9 mouse cellular contexts compared by ENCODE assay signal in genomic region chr5:134179871-134180270, GRCm38 (mm10). TPM values are rescaled to one million over a fixed set of nuclear protein-coding genes. Genes with fewer than 3 reads are reported as not detected.
DNase-seq lines count a peak whose midpoint lies in the region; ATAC-seq and TF ChIP-seq lines count a peak whose summit lies in the region.
"Had no signal": no experiment of that assay in that cellular context is flagged by ENCODE, and none has a peak within 500 bp of the region (broad histone marks: within the 10 kb centered on the region; RNA-seq: fewer than 3 reads in every experiment).

No protein-coding gene starts in this region.

- H3K9me3 ChIP-seq in forebrain, postnatal 0 days (ENCODE audit: low read length), result no peaks in the 10 kb centered on the region
- no peaks in the 10 kb centered on the region for H3K9me3 ChIP-seq in liver, postnatal 0 days (ENCODE audit: low read length)
- H3K9me3 ChIP-seq: limb, embryonic 15.5 days had no signal

- 21% methylated on average over 7 of the region's 7 CpGs for WGBS in forebrain, postnatal 0 days
- 14% methylated on average over 7 of the region's 7 CpGs for WGBS in liver, postnatal 0 days (ENCODE audit: insufficient replicate concordance)

- peak; percentile 20 for ATAC-seq in CD4-positive, CD25-positive, alpha-beta regulatory T cell, adult 4 months
- 0 out of 2 replicates have a peak, but pooled peaks have one; percentile 10 for ATAC-seq in forebrain, postnatal 0 days
- no peak for ATAC-seq in liver, postnatal 0 days

- H3K4me1 ChIP-seq in forebrain, postnatal 0 days (ENCODE audit: insufficient read depth), result peaks cover 17% of the 10 kb centered on the region
- peaks cover 33% of the 10 kb centered on the region for H3K4me1 ChIP-seq in liver, postnatal 0 days (ENCODE audit: insufficient read depth)

- no peak overlapping the region for H3K27ac ChIP-seq in forebrain, postnatal 0 days (ENCODE audit: low read depth, low read length)
- H3K27ac ChIP-seq in liver, postnatal 0 days (ENCODE audit: low read depth), result no peak overlapping the region
- H3K27ac ChIP-seq: limb, embryonic 15.5 days had no signal

- TF ChIP-seq EP300 in liver, postnatal 0 days (IDR thresholded peaks at IDR 0.05; ENCODE audit: low read depth), result no peak

- TF ChIP-seq CTCF in brain, embryonic 14.5 days (IDR thresholded peaks at IDR 0.05; ENCODE audit: borderline replicate concordance, extremely low read depth, insufficient read depth, insufficient read length), result peak; percentile 82
- peak; percentile 90 for TF ChIP-seq CTCF in forebrain, postnatal 0 days (IDR thresholded peaks at IDR 0.05; ENCODE audit: low read depth)
- TF ChIP-seq CTCF in liver, postnatal 0 days (IDR thresholded peaks at IDR 0.05; ENCODE audit: low read depth), result peak; percentile 89

- H3K4me2 ChIP-seq in forebrain, postnatal 0 days (ENCODE audit: low read depth), result no peak overlapping the region
- H3K4me2 ChIP-seq in liver, postnatal 0 days (ENCODE audit: low read depth, low read length), result no peak overlapping the region
- H3K4me2 ChIP-seq: limb, embryonic 15.5 days had no signal

- H3K9ac ChIP-seq in forebrain, postnatal 0 days, result no peak overlapping the region
- no peak overlapping the region for H3K9ac ChIP-seq in liver, postnatal 0 days (replicated peaks)
- H3K9ac ChIP-seq: limb, embryonic 15.5 days had no signal

- no peaks in the 10 kb centered on the region for H3K27me3 ChIP-seq in forebrain, postnatal 0 days (ENCODE audit: insufficient read depth, low read length)
- no peaks in the 10 kb centered on the region for H3K27me3 ChIP-seq in liver, postnatal 0 days (ENCODE audit: insufficient read depth, low read length)
- H3K27me3 ChIP-seq: limb, embryonic 15.5 days had no signal

- H3K4me3 ChIP-seq in forebrain, postnatal 0 days (ENCODE audit: low read depth, low read length), result no peak overlapping the region
- no peak overlapping the region for H3K4me3 ChIP-seq in liver, postnatal 0 days (ENCODE audit: low read depth, low read length)
- H3K4me3 ChIP-seq: limb, embryonic 15.5 days had no signal

- no peaks in the 10 kb centered on the region for H3K36me3 ChIP-seq in forebrain, postnatal 0 days (ENCODE audit: insufficient read depth)
- H3K36me3 ChIP-seq in liver, postnatal 0 days (replicated peaks; ENCODE audit: insufficient read depth, low read length), result no peaks in the 10 kb centered on the region
- H3K36me3 ChIP-seq: limb, embryonic 15.5 days had no signal

- TF ChIP-seq POLR2A in brain, embryonic 14.5 days (IDR thresholded peaks at IDR 0.05; ENCODE audit: borderline replicate concordance, extremely low read depth, insufficient read depth, insufficient read length, poor library complexity, severe bottlenecking), result no peak

- peak; percentile 96 for DNase-seq in 3T3-L1 (ENCODE audit: low read depth, low spot score)
- DNase-seq in brain, embryonic 14.5 days (ENCODE audit: low read depth), result peak; percentile 93
- DNase-seq in forebrain, postnatal 0 days, result peak; percentile 93
- peak; percentile 78 to 93 for DNase-seq in kidney, postnatal 25 days
- DNase-seq in liver, postnatal 0 days, result peak; percentile 85
- DNase-seq in right cerebral cortex, postnatal 14 days, result peak; percentile 85
- peak; percentile 59 to 80 for DNase-seq in urinary bladder, postnatal 4 days (ENCODE audit: low spot score in 2 of 2)

RNA-seq across cellular contexts. Expression of gene Rcc1l, which starts 3.3 kb away (rescaled TPM):
- polyA plus RNA-seq in CD4-positive, CD25-positive, alpha-beta regulatory T cell, adult 4 months (2017; shearing (Covaris generic)), result 1 to 10 TPM; 1.7 to 2.6 TPM
- polyA plus RNA-seq in brain, embryonic 14.5 days (2012; rRNA removed), result 15.5 and 18.0 TPM in 2 replicates
- total RNA-seq in forebrain, postnatal 0 days (2014; rRNA removed), result 21.6 and 26.0 TPM in 2 replicates
- 22.4 TPM in 2 replicates for polyA plus RNA-seq in forebrain, postnatal 0 days (2015; fragmentation: Nextera tagmentation; extraction: Ambion mirVana)
- polyA plus RNA-seq in liver, postnatal 0 days (2015; fragmentation: Nextera tagmentation; extraction: Ambion mirVana), result 10.2 and 10.8 TPM in 2 replicates

RNA-seq across cellular contexts. Expression of gene Gtf2ird2, which starts 3.9 kb away (rescaled TPM):
- 1 to 10 TPM; 6.4 to 6.7 TPM for polyA plus RNA-seq in CD4-positive, CD25-positive, alpha-beta regulatory T cell, adult 4 months (2017; shearing (Covaris generic))
- polyA plus RNA-seq in brain, embryonic 14.5 days (2012; rRNA removed), result 17.9 and 22.1 TPM in 2 replicates
- total RNA-seq in forebrain, postnatal 0 days (2014; rRNA removed), result 14.3 and 20.4 TPM in 2 replicates
- polyA plus RNA-seq in forebrain, postnatal 0 days (2015; fragmentation: Nextera tagmentation; extraction: Ambion mirVana), result 8.8 and 11.8 TPM in 2 replicates
- polyA plus RNA-seq in liver, postnatal 0 days (2015; fragmentation: Nextera tagmentation; extraction: Ambion mirVana), result 1.8 and 2.1 TPM in 2 replicates

RNA-seq across cellular contexts. Expression of gene Ncf1, which starts 49.6 kb away (rescaled TPM):
- polyA plus RNA-seq in CD4-positive, CD25-positive, alpha-beta regulatory T cell, adult 4 months (2017; shearing (Covaris generic)), result 10 to 100 TPM in 1 of 2 experiments, 1 to 10 TPM in 1; 8.8 to 15.8 TPM
- polyA plus RNA-seq in brain, embryonic 14.5 days (2012; rRNA removed), result 2.6 and 2.7 TPM in 2 replicates
- 2.9 and 9.1 TPM in 2 replicates for total RNA-seq in forebrain, postnatal 0 days (2014; rRNA removed)
- polyA plus RNA-seq in forebrain, postnatal 0 days (2015; fragmentation: Nextera tagmentation; extraction: Ambion mirVana), result 1.3 and 2.1 TPM in 2 replicates
- 24.4 and 26.0 TPM in 2 replicates for polyA plus RNA-seq in liver, postnatal 0 days (2015; fragmentation: Nextera tagmentation; extraction: Ambion mirVana)
